Mouse (Mus musculus) mammary gland, adult 2 months (tissue): ENCODE measurements around the gene Gm5640. TPM values are rescaled to one million over a fixed set of nuclear protein-coding genes. Genes with fewer than 3 reads are reported as not detected.

Experiments used
- polyA plus RNA-seq: library from polyadenylated mRNA; depleted of rRNA; stranded (reverse); fragments of >200 nt; gene quantifications from 2 replicates; pipeline ENCODE4 v1.2.3, GENCODE M21; 2012; ENCODE audit warnings: low replicate concordance; rRNA removed

Gene Gm5640
- 0.04 TPM in 1 of 2 replicates, not detected in the other for polyA plus RNA-seq

GRCm38 (mm10) chrX:74645466-74646323, at the start of gene Gm5640:
Gene Gm5640, minus strand, starts transcription at chrX:74645635.

DNA sequence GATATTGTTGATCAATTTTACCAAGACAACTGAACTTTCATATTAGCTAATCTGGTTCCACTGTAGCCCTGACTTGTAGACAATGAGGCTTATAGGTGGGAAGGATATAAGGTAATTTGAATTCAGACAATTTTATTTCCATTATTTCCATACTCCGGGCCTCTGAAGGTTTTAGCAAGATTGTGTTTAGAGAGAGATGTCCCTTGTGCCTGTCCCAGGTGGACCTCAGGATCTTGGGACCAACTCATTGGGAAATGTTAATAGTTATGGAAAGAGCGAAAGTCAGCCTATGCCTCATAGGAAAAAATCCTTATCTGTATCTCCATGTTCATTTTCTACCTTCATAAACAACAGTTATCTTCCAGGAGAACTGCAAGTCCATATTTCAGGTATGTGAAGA, 53.1 kb downstream of the Gm5640 start, which contains the start of gene Olfr1325:
Gene Olfr1325 (plus strand): TSS at position 301 of the 400 bp plus-strand sequence.

Other genes with a start within 250 kb of the Gm5640 start
- gene G6pdx, start 216.4 kb downstream of the Gm5640 start, polyA plus RNA-seq = 121 and 216 TPM in 2 replicates
- not detected in 2 replicates for gene Gm6880, start 164.2 kb downstream of the Gm5640 start, polyA plus RNA-seq
- gene Olfr1326-ps1, start 70.7 kb downstream of the Gm5640 start, polyA plus RNA-seq = not detected in 2 replicates
- not detected in 2 replicates for gene Olfr1325, start 53.0 kb downstream of the Gm5640 start, polyA plus RNA-seq
- gene Gm6890, start 95.3 kb upstream of the Gm5640 start, polyA plus RNA-seq = not detected in 2 replicates
- not detected in 2 replicates for gene Gm5936, start 191.6 kb upstream of the Gm5640 start, polyA plus RNA-seq